Mouse (Mus musculus): ENCODE measurements around the gene Tex13c1. TPM values are rescaled to one million over a fixed set of nuclear protein-coding genes. Genes with fewer than 3 reads are reported as not detected.

Tex13c1 gene
- not detected for polyA plus RNA-seq (2014; fragmentation: Illumina TruSeq; extraction: RNeasy Lipid Tissue Mini Kit (QIAGEN cat#74804); ENCODE audit: low replicate concordance)

GRCm38 (mm10) chrX:43590860-43591259, at the start of gene Tex13c1:
Gene Tex13c1, plus strand, starts transcription at chrX:43591160.

Other genes starting within 250 kb of the Tex13c1 start
- gene Tenm1, start 162.0 kb upstream of the Tex13c1 start, polyA plus RNA-seq (2014; fragmentation: Illumina TruSeq; extraction: RNeasy Lipid Tissue Mini Kit (QIAGEN cat#74804); ENCODE audit: low replicate concordance): 0.04 TPM